Mouse (Mus musculus) cortical plate, adult 2 months (tissue): Measurements from ENCODE around the gene Ppil1.

Experiments used
- CTCF ChIP-seq: fragments of 200-500 bp; IDR thresholded peaks from 2 replicates; pipeline ENCODE4 v1.5.1; 2011; ENCODE audit warnings: mild to moderate bottlenecking, control low read depth, low read length; ENCODE audit not compliant: insufficient read depth; ENCODE audit errors: extremely low read depth
- POLR2A ChIP-seq: fragments of 200-500 bp; IDR thresholded peaks from 2 replicates; pipeline ENCODE4 v1.6.1; 2011; ENCODE audit warnings: mild to moderate bottlenecking, low read length, control low read depth; ENCODE audit not compliant: insufficient read depth; ENCODE audit errors: extremely low read depth

GRCm38 (mm10) chr17:29273156-29273555 lies 9.2 kb upstream of the Ppil1 start:
- TF ChIP-seq CTCF, result no peak
- TF ChIP-seq POLR2A, result no peak
